Mouse (Mus musculus): ENCODE data around the gene Lrrc28. TPM values are rescaled to one million over a fixed set of nuclear protein-coding genes. Genes with fewer than 3 reads are reported as not detected.
A peak's percentile ranks its signal among the peaks of the same experiment; 100 is the strongest.
"Not testable (repeated sequence)": the region's sequence is repeated elsewhere in the genome, so short reads cannot be mapped to it uniquely, and the experiment has no call there.

Lrrc28 gene
- polyA plus RNA-seq, 1 experiment from 2014 or later, result 13.4 TPM

DNA sequence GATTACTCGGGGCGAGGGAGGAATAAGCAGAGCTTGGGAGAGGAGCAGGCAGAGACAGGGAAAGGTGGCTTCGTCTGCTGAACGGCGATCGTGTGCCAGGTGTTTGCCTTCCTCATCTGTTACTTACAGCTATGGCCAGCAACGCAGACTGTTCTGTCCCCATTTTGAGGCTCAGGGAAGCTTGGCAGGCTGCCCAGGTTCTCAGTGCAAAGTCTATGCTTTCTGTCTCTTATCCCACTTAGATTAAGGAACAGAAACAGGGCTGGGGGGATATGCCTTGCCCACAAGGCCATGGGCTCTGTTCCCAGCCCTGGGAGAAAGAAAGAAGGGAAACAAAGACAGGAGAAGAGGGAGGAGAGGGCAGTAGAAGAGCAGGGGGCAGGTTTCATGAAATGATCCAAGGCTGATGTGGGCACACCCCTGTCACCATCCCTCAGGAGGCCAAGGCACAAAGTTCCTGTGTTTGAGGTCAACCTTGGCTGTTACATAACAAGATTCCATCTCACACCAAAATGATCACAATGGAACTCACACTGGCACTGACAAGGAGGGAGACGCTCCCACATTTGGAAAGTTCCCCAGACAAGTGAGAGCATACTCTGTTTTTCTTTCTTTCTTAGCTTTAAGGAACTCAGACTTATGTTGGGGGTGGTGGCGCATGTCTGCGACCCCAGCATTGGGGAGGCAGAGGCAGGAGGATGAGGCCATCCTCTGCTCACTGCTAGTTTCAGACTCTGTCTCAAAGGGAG is 116.8 kb downstream of the Lrrc28 start:
- ATAC-seq, result no peak
- Histone ChIP-seq H3K4me1 (ENCODE audit: insufficient read depth, low read depth, low read length) (peaks cover 6% of the 10 kb centered on the region; the same call in 1 of the 2 replicates), H3K36me3 (ENCODE audit: insufficient read depth, low read length) (no peaks in the 10 kb centered on the region), H3K4me3 (ENCODE audit: low read depth, low read length) (no peak overlapping the region), H3K4me2 (replicated peaks; ENCODE audit: low read depth, low read length) (no peak overlapping the region), H3K27me3 (replicated peaks; ENCODE audit: insufficient read depth, low read length) (no peaks in the 10 kb centered on the region), H3K9me3 (ENCODE audit: low read length) (no peaks in the 10 kb centered on the region), H3K27ac (ENCODE audit: low read length) (no peak overlapping the region), H3K9ac (replicated peaks; ENCODE audit: low read depth) (no peak overlapping the region)
- DNase-seq (ENCODE audit: low spot score), result peak; percentile 36
- WGBS, result 42% methylated on average over 10 of the region's 10 CpGs
- TF ChIP-seq CTCF (IDR thresholded peaks at IDR 0.05), result no peak
- TF ChIP-seq EP300 (IDR thresholded peaks at IDR 0.05), result no peak

DNA sequence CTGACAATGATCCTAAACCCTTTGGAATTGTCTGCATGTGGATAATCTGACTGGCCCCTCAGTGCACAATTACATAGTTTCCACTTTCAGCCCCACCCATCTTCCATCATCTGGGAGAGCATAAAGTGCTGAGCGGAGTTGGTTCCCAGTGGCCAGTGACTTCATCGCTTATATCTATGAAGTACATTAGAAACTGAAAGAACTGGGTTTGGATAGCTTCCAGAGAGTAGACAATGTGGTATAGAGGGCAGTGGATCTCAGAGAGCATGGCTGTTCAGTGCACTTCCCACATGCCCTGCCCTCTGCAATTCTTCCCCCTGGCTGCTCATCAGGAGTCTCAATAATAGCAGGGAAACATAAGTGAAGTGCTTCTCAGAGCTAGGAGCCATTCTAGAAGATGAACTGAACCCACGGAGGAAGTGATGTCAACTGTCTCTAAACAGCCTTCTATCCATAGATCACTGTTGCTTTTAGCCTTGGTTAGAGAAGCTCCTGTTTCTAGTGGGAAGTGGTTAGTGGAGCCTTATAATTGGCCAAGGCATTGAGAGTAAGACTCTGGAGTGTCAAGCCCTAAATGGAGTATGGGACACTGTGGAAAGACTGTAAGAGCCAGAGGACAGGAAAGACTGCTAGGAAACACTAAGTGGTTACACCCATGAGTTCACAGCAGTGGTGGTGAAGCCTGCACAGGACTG is 119.0 kb downstream of the Lrrc28 start:
- no peak overlapping the region for H3K4me3 ChIP-seq (ENCODE audit: low read depth, low read length)
- no peaks in the 10 kb centered on the region for H3K36me3 ChIP-seq (ENCODE audit: insufficient read depth, low read length)
- peaks cover 6% of the 10 kb centered on the region; the same call in 1 of the 2 replicates for H3K4me1 ChIP-seq (ENCODE audit: insufficient read depth, low read depth, low read length)
- H3K9ac ChIP-seq (replicated peaks; ENCODE audit: low read depth), result no peak overlapping the region
- no peaks in the 10 kb centered on the region for H3K9me3 ChIP-seq (ENCODE audit: low read length)
- DNase-seq (ENCODE audit: low spot score), result peak; percentile 61
- H3K27ac ChIP-seq (ENCODE audit: low read length), result peak overlapping the region; percentile 44; the same call in 1 of the 2 replicates
- no peak overlapping the region for H3K4me2 ChIP-seq (replicated peaks; ENCODE audit: low read depth, low read length)
- H3K27me3 ChIP-seq (replicated peaks; ENCODE audit: insufficient read depth, low read length), result no peaks in the 10 kb centered on the region
- WGBS, result 79% methylated on average over 3 of the region's 3 CpGs
- ATAC-seq, result peak; percentile 77
- TF ChIP-seq EP300 (IDR thresholded peaks at IDR 0.05) (no peak), CTCF (IDR thresholded peaks at IDR 0.05) (peak; percentile 11; the same call in 1 of the 2 replicates)

DNA sequence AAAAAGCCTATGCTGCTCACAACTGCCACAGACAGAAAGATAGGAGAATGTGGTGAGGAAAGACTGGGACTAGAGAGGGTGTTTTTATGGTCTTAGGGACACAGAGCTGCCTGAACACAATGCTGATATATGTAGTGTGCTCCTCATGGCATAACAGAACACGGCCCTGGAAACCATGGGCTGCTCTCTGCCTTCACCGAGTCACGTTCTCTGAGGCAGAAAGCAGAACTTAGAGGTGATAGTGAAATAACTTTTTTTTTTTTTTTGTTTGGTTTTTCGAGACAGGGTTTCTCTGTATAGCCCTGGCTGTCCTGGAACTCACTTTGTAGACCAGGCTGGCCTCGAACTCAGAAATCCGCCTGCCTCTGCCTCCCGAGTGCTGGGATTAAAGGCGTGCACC is 121.0 kb downstream of the Lrrc28 start:
- not testable (repeated sequence) for H3K27ac ChIP-seq (ENCODE audit: low read length); H3K36me3 ChIP-seq (ENCODE audit: insufficient read depth, low read length); H3K4me2 ChIP-seq (replicated peaks; ENCODE audit: low read depth, low read length); H3K9me3 ChIP-seq (ENCODE audit: low read length); H3K27me3 ChIP-seq (replicated peaks; ENCODE audit: insufficient read depth, low read length); H3K4me3 ChIP-seq (ENCODE audit: low read depth, low read length); H3K9ac ChIP-seq (replicated peaks; ENCODE audit: low read depth); ATAC-seq; H3K4me1 ChIP-seq (ENCODE audit: insufficient read depth, low read depth, low read length); DNase-seq (ENCODE audit: low spot score)
- WGBS, result 88% methylated on average over 6 of the region's 8 CpGs

DNA sequence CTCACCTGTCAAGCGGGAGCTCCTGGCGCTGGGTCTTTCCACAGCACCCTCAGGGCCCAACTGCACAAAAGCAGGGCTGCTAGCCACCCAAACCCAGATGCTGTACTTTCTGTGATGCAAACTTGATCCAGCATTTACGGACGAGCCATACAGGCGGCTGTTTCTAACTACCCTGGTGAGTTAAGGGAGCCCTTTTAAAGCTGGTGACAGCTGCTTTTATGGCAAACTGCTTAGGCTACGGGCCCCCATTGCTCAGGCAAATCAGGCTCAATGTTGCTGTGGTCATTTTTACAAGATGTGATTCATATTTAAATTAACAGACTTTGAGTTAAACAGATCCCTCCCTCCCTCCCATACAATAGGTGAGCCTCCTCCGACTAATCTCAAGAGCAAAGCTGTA is 121.7 kb downstream of the Lrrc28 start:
- Histone ChIP-seq H3K4me1 (ENCODE audit: insufficient read depth, low read depth, low read length) (peaks cover 6% of the 10 kb centered on the region; the same call in 1 of the 2 replicates), H3K9ac (replicated peaks; ENCODE audit: low read depth) (no peak overlapping the region), H3K4me3 (ENCODE audit: low read depth, low read length) (no peak overlapping the region), H3K9me3 (ENCODE audit: low read length) (no peaks in the 10 kb centered on the region), H3K27me3 (replicated peaks; ENCODE audit: insufficient read depth, low read length) (no peaks in the 10 kb centered on the region), H3K36me3 (ENCODE audit: insufficient read depth, low read length) (no peaks in the 10 kb centered on the region), H3K27ac (ENCODE audit: low read length) (no peak overlapping the region), H3K4me2 (replicated peaks; ENCODE audit: low read depth, low read length) (no peak overlapping the region)
- TF ChIP-seq EP300 (IDR thresholded peaks at IDR 0.05) (no peak), CTCF (IDR thresholded peaks at IDR 0.05) (no peak)
- WGBS, result 94% methylated on average over 7 of the region's 7 CpGs
- ATAC-seq (no peak), DNase-seq (ENCODE audit: low spot score) (no peak)

DNA sequence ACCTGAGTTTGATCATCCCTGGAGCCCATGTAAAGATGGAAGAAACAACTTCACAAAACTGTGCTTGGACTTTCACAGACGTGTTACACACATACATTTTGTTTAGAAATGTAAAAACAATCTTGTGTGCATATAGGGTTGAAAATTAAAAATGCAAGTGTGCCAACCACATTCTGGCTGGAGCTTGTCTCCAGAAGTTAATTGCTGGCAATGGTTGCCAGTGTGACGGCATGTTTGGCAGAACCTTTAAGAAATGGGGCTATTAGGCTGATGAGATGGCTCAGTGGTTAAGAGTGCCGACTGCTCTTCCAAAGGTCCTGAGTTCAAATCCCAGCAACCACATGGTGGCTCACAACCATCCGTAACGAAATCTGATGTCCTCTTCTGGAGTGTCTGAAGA is 123.3 kb downstream of the Lrrc28 start:
- not testable (repeated sequence) for H3K27me3 ChIP-seq (replicated peaks; ENCODE audit: insufficient read depth, low read length); H3K9ac ChIP-seq (replicated peaks; ENCODE audit: low read depth); H3K9me3 ChIP-seq (ENCODE audit: low read length); H3K36me3 ChIP-seq (ENCODE audit: insufficient read depth, low read length); DNase-seq (ENCODE audit: low spot score); H3K4me3 ChIP-seq (ENCODE audit: low read depth, low read length); H3K27ac ChIP-seq (ENCODE audit: low read length); H3K4me2 ChIP-seq (replicated peaks; ENCODE audit: low read depth, low read length); ATAC-seq; H3K4me1 ChIP-seq (ENCODE audit: insufficient read depth, low read depth, low read length)
- WGBS, result 81% methylated on average over 3 of the region's 5 CpGs

DNA sequence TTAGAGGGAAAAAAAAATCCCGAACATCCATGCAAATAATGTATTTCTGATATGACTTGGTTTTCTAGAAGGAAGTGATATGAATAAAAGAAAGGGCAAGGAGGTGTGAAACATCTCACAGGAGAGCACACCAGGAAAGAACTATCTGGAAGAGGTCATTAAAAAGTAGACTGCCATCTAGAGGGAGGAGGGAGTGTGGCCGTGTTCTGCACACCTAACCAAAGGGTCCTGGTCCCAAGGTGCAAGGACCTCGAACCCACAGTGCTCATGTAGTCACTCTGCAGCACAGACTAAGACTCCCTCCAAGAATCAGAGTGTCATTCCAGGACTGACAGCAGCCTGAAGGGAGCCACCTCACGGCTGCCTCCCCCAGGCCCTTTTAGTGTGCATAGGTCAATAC is 124.1 kb downstream of the Lrrc28 start:
- WGBS, result 70% methylated on average over 4 of the region's 4 CpGs
- TF ChIP-seq CTCF (IDR thresholded peaks at IDR 0.05) (peak; percentile 59), EP300 (IDR thresholded peaks at IDR 0.05) (no peak)
- peak; percentile 31 for DNase-seq (ENCODE audit: low spot score)
- Histone ChIP-seq H3K27me3 (replicated peaks; ENCODE audit: insufficient read depth, low read length) (no peaks in the 10 kb centered on the region), H3K36me3 (ENCODE audit: insufficient read depth, low read length) (no peaks in the 10 kb centered on the region), H3K4me2 (replicated peaks; ENCODE audit: low read depth, low read length) (no peak overlapping the region), H3K9ac (replicated peaks; ENCODE audit: low read depth) (no peak overlapping the region), H3K27ac (ENCODE audit: low read length) (no peak overlapping the region), H3K9me3 (ENCODE audit: low read length) (no peaks in the 10 kb centered on the region), H3K4me1 (ENCODE audit: insufficient read depth, low read depth, low read length) (no peaks in the 10 kb centered on the region), H3K4me3 (ENCODE audit: low read depth, low read length) (no peak overlapping the region)
- ATAC-seq, result no peak
